Mouse (Mus musculus) lung, postnatal 10 days (tissue): ENCODE data around the gene Mavs.

Source experiments
- DNase-seq: peaks from one replicate; pipeline ENCODE4 v3.0.0; 2021

Gene Mavs

GRCm38 (mm10) chr2:131233307-131234126 is at the start of gene Mavs:
Gene Mavs, plus strand, starts transcription at chr2:131234063.
- peak; percentile 98 for DNase-seq

- DNase-seq = no peak
Observed at GRCm38 (mm10) chr2:131186343-131186742, 47.5 kb upstream of the Mavs start.

GRCm38 (mm10) chr2:131186771-131187601 is 46.9 kb upstream of the Mavs start, which contains the start of the genes Cdc25b and Spef1:
Gene Cdc25b, plus strand, starts transcription at chr2:131186949.
Gene Spef1, minus strand, starts transcription at chr2:131187282.
- DNase-seq = peak; percentile 94

GRCm38 (mm10) chr2:131187602-131187922 is 46.3 kb upstream of the Mavs start:
- DNase-seq = no peak

GRCm38 (mm10) chr2:131188311-131188710 is 45.6 kb upstream of the Mavs start:
- DNase-seq = no peak

GRCm38 (mm10) chr2:131189521-131190309 is 44.1 kb upstream of the Mavs start:
- DNase-seq = peak; percentile 35

GRCm38 (mm10) chr2:131190344-131191004 is 43.4 kb upstream of the Mavs start:
- peak; percentile 15 for DNase-seq

GRCm38 (mm10) chr2:131191005-131191390 is 42.9 kb upstream of the Mavs start:
- no peak for DNase-seq

GRCm38 (mm10) chr2:131196606-131197316 is 37.1 kb upstream of the Mavs start:
- DNase-seq = peak; percentile 62

GRCm38 (mm10) chr2:131200710-131201109 is 33.2 kb upstream of the Mavs start:
- DNase-seq = no peak

GRCm38 (mm10) chr2:131201262-131201661 is 32.6 kb upstream of the Mavs start:
- DNase-seq = no peak

GRCm38 (mm10) chr2:131203816-131204409 is 29.9 kb upstream of the Mavs start:
- peak; percentile 27 for DNase-seq

GRCm38 (mm10) chr2:131204410-131204981 is 29.4 kb upstream of the Mavs start:
- DNase-seq = peak; percentile 98

- no peak for DNase-seq
Observed at GRCm38 (mm10) chr2:131205521-131206182, 28.2 kb upstream of the Mavs start.

GRCm38 (mm10) chr2:131206778-131207177 is 27.1 kb upstream of the Mavs start, which contains the start of gene Ap5s1:
Gene Ap5s1, plus strand, starts transcription at chr2:131207078.
- no peak for DNase-seq

- DNase-seq = no peak
Observed at GRCm38 (mm10) chr2:131208356-131208755, 25.5 kb upstream of the Mavs start.

GRCm38 (mm10) chr2:131209125-131209795 is 24.6 kb upstream of the Mavs start:
- DNase-seq = peak; percentile 37

- DNase-seq = peak; percentile 97
Observed at GRCm38 (mm10) chr2:131209969-131210792, 23.7 kb upstream of the Mavs start.
